Mouse (Mus musculus): ENCODE measurements at regions not wholly inside any gene's neighbourhood (a gene's known extent, or its start where the extent isn't known, plus 50 kb on each side); places are given as distances from the start of the nearest gene placed in this dataset.

GRCm38 (mm10) chr2:48689098-48689497 is 124.8 kb upstream of the Acvr2a start:
- Histone ChIP-seq H3K4me2 (no peak overlapping the region), H3K27ac (ENCODE audit: low read depth, low read length) (no peak overlapping the region), H3K9ac (ENCODE audit: low read depth, low read length) (no peak overlapping the region), H3K36me3 (ENCODE audit: control insufficient read depth, insufficient read depth, low read length) (no peaks in the 10 kb centered on the region), H3K4me3 (ENCODE audit: low read depth, low read length) (no peak overlapping the region), H3K9me3 (ENCODE audit: control insufficient read depth, low read length) (no peaks in the 10 kb centered on the region), H3K4me1 (replicated peaks; ENCODE audit: control insufficient read depth, insufficient read depth, low read length) (no peaks in the 10 kb centered on the region), H3K27me3 (replicated peaks; ENCODE audit: control insufficient read depth, insufficient read depth, low read length) (no peaks in the 10 kb centered on the region)
- ATAC-seq (replicated peaks; ENCODE audit: low FRiP score) = no peak
- WGBS = 39% methylated on average over 1 of the region's 1 CpGs
- DNase-seq (ENCODE audit: low spot score) = no peak

DNA sequence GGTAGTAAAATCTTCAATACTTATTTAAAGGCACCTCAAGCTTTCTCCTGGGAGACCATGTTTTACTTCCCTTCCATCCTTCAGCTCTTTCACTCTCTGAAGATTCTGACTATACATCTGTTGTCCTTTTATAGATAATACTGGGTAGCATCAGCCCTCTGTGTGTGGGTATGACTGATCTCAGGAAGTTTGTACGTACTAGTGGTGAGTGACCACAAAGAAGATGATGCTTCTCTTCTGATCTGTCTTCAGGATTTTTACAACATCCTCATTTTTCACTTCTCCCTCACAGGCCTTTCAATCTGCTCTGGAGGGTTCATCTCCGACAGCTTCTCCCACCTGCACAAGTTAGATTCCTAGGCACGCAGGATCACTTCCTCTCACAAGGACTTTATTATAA is 119.4 kb upstream of the Acvr2a start:
- no peaks in the 10 kb centered on the region for H3K4me1 ChIP-seq (replicated peaks; ENCODE audit: control insufficient read depth, insufficient read depth, low read length)
- no peaks in the 10 kb centered on the region for H3K27me3 ChIP-seq (replicated peaks; ENCODE audit: control insufficient read depth, insufficient read depth, low read length)
- H3K27ac ChIP-seq (ENCODE audit: low read depth, low read length) = no peak overlapping the region
- ATAC-seq (replicated peaks; ENCODE audit: low FRiP score) (no peak), DNase-seq (ENCODE audit: low spot score) (no peak)
- no peaks in the 10 kb centered on the region for H3K9me3 ChIP-seq (ENCODE audit: control insufficient read depth, low read length)
- 61% methylated on average over 3 of the region's 3 CpGs for WGBS
- no peak overlapping the region for H3K4me2 ChIP-seq
- no peaks in the 10 kb centered on the region for H3K36me3 ChIP-seq (ENCODE audit: control insufficient read depth, insufficient read depth, low read length)
- H3K9ac ChIP-seq (ENCODE audit: low read depth, low read length) = no peak overlapping the region
- H3K4me3 ChIP-seq (ENCODE audit: low read depth, low read length) = no peak overlapping the region

- H3K27me3 ChIP-seq (replicated peaks; ENCODE audit: control insufficient read depth, insufficient read depth, low read length) = no peaks in the 10 kb centered on the region
- no peak for ATAC-seq (replicated peaks; ENCODE audit: low FRiP score)
- H3K9me3 ChIP-seq (ENCODE audit: control insufficient read depth, low read length) = no peaks in the 10 kb centered on the region
- no peaks in the 10 kb centered on the region for H3K36me3 ChIP-seq (ENCODE audit: control insufficient read depth, insufficient read depth, low read length)
- no peak overlapping the region for H3K9ac ChIP-seq (ENCODE audit: low read depth, low read length)
- H3K4me3 ChIP-seq (ENCODE audit: low read depth, low read length) = no peak overlapping the region
- H3K4me1 ChIP-seq (replicated peaks; ENCODE audit: control insufficient read depth, insufficient read depth, low read length) = no peaks in the 10 kb centered on the region
- DNase-seq (ENCODE audit: low spot score) = no peak
- WGBS = 78% methylated on average over 2 of the region's 2 CpGs
- no peak overlapping the region for H3K27ac ChIP-seq (ENCODE audit: low read depth, low read length)
- H3K4me2 ChIP-seq = no peak overlapping the region
These were observed 113.0 kb upstream of the Acvr2a start for GRCm38 (mm10) chr2:48700886-48701285.

- no peak overlapping the region for H3K4me2 ChIP-seq
- H3K4me1 ChIP-seq (replicated peaks; ENCODE audit: control insufficient read depth, insufficient read depth, low read length) = no peaks in the 10 kb centered on the region
- no peak for DNase-seq (ENCODE audit: low spot score)
- no peak for ATAC-seq (replicated peaks; ENCODE audit: low FRiP score)
- no peaks in the 10 kb centered on the region for H3K27me3 ChIP-seq (replicated peaks; ENCODE audit: control insufficient read depth, insufficient read depth, low read length)
- H3K9ac ChIP-seq (ENCODE audit: low read depth, low read length) = no peak overlapping the region
- H3K36me3 ChIP-seq (ENCODE audit: control insufficient read depth, insufficient read depth, low read length) = no peaks in the 10 kb centered on the region
- no peaks in the 10 kb centered on the region for H3K9me3 ChIP-seq (ENCODE audit: control insufficient read depth, low read length)
- no peak overlapping the region for H3K4me3 ChIP-seq (ENCODE audit: low read depth, low read length)
- WGBS = 66% methylated on average over 12 of the region's 12 CpGs
- no peak overlapping the region for H3K27ac ChIP-seq (ENCODE audit: low read depth, low read length)
These were observed 108.7 kb upstream of the Acvr2a start for GRCm38 (mm10) chr2:48705103-48705804.

GRCm38 (mm10) chr2:48705805-48706150 is 108.1 kb upstream of the Acvr2a start:
- no peak for DNase-seq (ENCODE audit: low spot score)
- Histone ChIP-seq H3K4me3 (ENCODE audit: low read depth, low read length) (no peak overlapping the region), H3K9ac (ENCODE audit: low read depth, low read length) (no peak overlapping the region), H3K4me1 (replicated peaks; ENCODE audit: control insufficient read depth, insufficient read depth, low read length) (no peaks in the 10 kb centered on the region), H3K27ac (ENCODE audit: low read depth, low read length) (no peak overlapping the region), H3K36me3 (ENCODE audit: control insufficient read depth, insufficient read depth, low read length) (no peaks in the 10 kb centered on the region), H3K4me2 (no peak overlapping the region), H3K27me3 (replicated peaks; ENCODE audit: control insufficient read depth, insufficient read depth, low read length) (no peaks in the 10 kb centered on the region), H3K9me3 (ENCODE audit: control insufficient read depth, low read length) (no peaks in the 10 kb centered on the region)
- ATAC-seq (replicated peaks; ENCODE audit: low FRiP score) = no peak
- WGBS = 62% methylated on average over 3 of the region's 3 CpGs

- Histone ChIP-seq H3K4me3 (ENCODE audit: low read depth, low read length) (no peak overlapping the region), H3K27ac (ENCODE audit: low read depth, low read length) (no peak overlapping the region), H3K4me2 (no peak overlapping the region), H3K9me3 (ENCODE audit: control insufficient read depth, low read length) (no peaks in the 10 kb centered on the region), H3K4me1 (replicated peaks; ENCODE audit: control insufficient read depth, insufficient read depth, low read length) (no peaks in the 10 kb centered on the region), H3K27me3 (replicated peaks; ENCODE audit: control insufficient read depth, insufficient read depth, low read length) (no peaks in the 10 kb centered on the region), H3K9ac (ENCODE audit: low read depth, low read length) (no peak overlapping the region), H3K36me3 (ENCODE audit: control insufficient read depth, insufficient read depth, low read length) (no peaks in the 10 kb centered on the region)
- WGBS = 55% methylated on average over 5 of the region's 5 CpGs
- ATAC-seq (replicated peaks; ENCODE audit: low FRiP score) (no peak), DNase-seq (ENCODE audit: low spot score) (no peak)
These were observed 107.7 kb upstream of the Acvr2a start for GRCm38 (mm10) chr2:48706188-48706587.

DNA sequence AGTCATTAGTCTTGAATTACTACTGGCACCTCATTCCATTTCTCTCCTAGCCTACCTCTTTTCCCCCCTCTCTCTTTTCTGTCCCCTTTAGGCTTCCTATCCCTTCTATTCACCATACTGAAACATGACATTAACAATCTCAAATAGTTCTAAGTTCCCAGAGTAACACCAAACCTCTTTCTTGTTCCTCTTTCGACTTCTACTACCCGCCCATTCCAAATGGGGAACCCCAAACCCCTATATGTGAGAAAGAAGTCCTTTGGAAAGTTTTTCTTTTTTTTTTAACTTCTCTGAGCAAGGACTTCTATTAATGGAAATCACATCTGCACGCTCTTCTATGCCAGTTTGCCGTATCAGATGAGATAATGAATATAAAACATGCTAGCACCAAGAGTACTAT is 97.7 kb upstream of the Acvr2a start:
- DNase-seq (ENCODE audit: low spot score) = no peak
- no peak overlapping the region for H3K4me2 ChIP-seq
- ATAC-seq (replicated peaks; ENCODE audit: low FRiP score) = no peak
- 85% methylated on average over 4 of the region's 4 CpGs for WGBS
- H3K9me3 ChIP-seq (ENCODE audit: control insufficient read depth, low read length) = no peaks in the 10 kb centered on the region
- H3K4me3 ChIP-seq (ENCODE audit: low read depth, low read length) = no peak overlapping the region
- no peaks in the 10 kb centered on the region for H3K4me1 ChIP-seq (replicated peaks; ENCODE audit: control insufficient read depth, insufficient read depth, low read length)
- no peaks in the 10 kb centered on the region for H3K27me3 ChIP-seq (replicated peaks; ENCODE audit: control insufficient read depth, insufficient read depth, low read length)
- no peaks in the 10 kb centered on the region for H3K36me3 ChIP-seq (ENCODE audit: control insufficient read depth, insufficient read depth, low read length)
- H3K27ac ChIP-seq (ENCODE audit: low read depth, low read length) = no peak overlapping the region
- H3K9ac ChIP-seq (ENCODE audit: low read depth, low read length) = no peak overlapping the region

- Histone ChIP-seq H3K36me3 (ENCODE audit: control insufficient read depth, insufficient read depth, low read length) (no peaks in the 10 kb centered on the region), H3K4me3 (ENCODE audit: low read depth, low read length) (no peak overlapping the region), H3K4me2 (no peak overlapping the region), H3K4me1 (replicated peaks; ENCODE audit: control insufficient read depth, insufficient read depth, low read length) (no peaks in the 10 kb centered on the region), H3K27ac (ENCODE audit: low read depth, low read length) (no peak overlapping the region), H3K9me3 (ENCODE audit: control insufficient read depth, low read length) (no peaks in the 10 kb centered on the region), H3K9ac (ENCODE audit: low read depth, low read length) (no peak overlapping the region), H3K27me3 (replicated peaks; ENCODE audit: control insufficient read depth, insufficient read depth, low read length) (no peaks in the 10 kb centered on the region)
- ATAC-seq (replicated peaks; ENCODE audit: low FRiP score) = no peak
- DNase-seq (ENCODE audit: low spot score) = no peak
- 85% methylated on average over 1 of the region's 1 CpGs for WGBS
These were observed 96.1 kb upstream of the Acvr2a start for GRCm38 (mm10) chr2:48717770-48718169.

- no peaks in the 10 kb centered on the region for H3K27me3 ChIP-seq (replicated peaks; ENCODE audit: control insufficient read depth, insufficient read depth, low read length)
- no peaks in the 10 kb centered on the region for H3K36me3 ChIP-seq (ENCODE audit: control insufficient read depth, insufficient read depth, low read length)
- DNase-seq (ENCODE audit: low spot score) (no peak), ATAC-seq (replicated peaks; ENCODE audit: low FRiP score) (no peak)
- no peak overlapping the region for H3K4me3 ChIP-seq (ENCODE audit: low read depth, low read length)
- no peaks in the 10 kb centered on the region for H3K4me1 ChIP-seq (replicated peaks; ENCODE audit: control insufficient read depth, insufficient read depth, low read length)
- no peak overlapping the region for H3K27ac ChIP-seq (ENCODE audit: low read depth, low read length)
- H3K9ac ChIP-seq (ENCODE audit: low read depth, low read length) = no peak overlapping the region
- H3K4me2 ChIP-seq = no peak overlapping the region
- no peaks in the 10 kb centered on the region for H3K9me3 ChIP-seq (ENCODE audit: control insufficient read depth, low read length)
- 74% methylated on average over 2 of the region's 2 CpGs for WGBS
These were observed 95.6 kb upstream of the Acvr2a start for GRCm38 (mm10) chr2:48718261-48718660.
